8 mouse cellular contexts compared by ENCODE assay signal in genomic region chr8:116814118-116814851, GRCm38 (mm10).
DNase-seq lines count a peak whose midpoint lies in the region; ATAC-seq and TF ChIP-seq lines count a peak whose summit lies in the region.

No protein-coding gene starts in this region.

- H3K9ac ChIP-seq in limb, embryonic 13.5 days = peak overlapping the region; percentile 43; the same call in 1 of the 2 replicates
- no peak overlapping the region for H3K9ac ChIP-seq in embryonic facial prominence, embryonic 15.5 days
- no peak overlapping the region for H3K9ac ChIP-seq in lung, postnatal 0 days (replicated peaks; ENCODE audit: low read depth)

- H3K36me3 ChIP-seq in limb, embryonic 13.5 days = no peaks in the 10 kb centered on the region
- H3K36me3 ChIP-seq in limb, embryonic 10.5 days = no peaks in the 10 kb centered on the region
- H3K36me3 ChIP-seq in embryonic facial prominence, embryonic 15.5 days = no peaks in the 10 kb centered on the region
- no peaks in the 10 kb centered on the region for H3K36me3 ChIP-seq in lung, postnatal 0 days (ENCODE audit: insufficient read depth, low read length)

- peak overlapping the region; percentile 23; the same call in 1 of the 2 replicates for H3K4me2 ChIP-seq in limb, embryonic 13.5 days (replicated peaks)
- H3K4me2 ChIP-seq in embryonic facial prominence, embryonic 15.5 days (replicated peaks) = 0 out of 2 replicates have a peak overlapping the region, but pooled peaks have one; percentile 24
- peak overlapping the region; percentile 37 for H3K4me2 ChIP-seq in lung, postnatal 0 days (replicated peaks; ENCODE audit: low read depth, low read length)

- H3K27ac ChIP-seq in limb, embryonic 13.5 days = no peak overlapping the region
- H3K27ac ChIP-seq in limb, embryonic 10.5 days = no peak overlapping the region
- no peak overlapping the region for H3K27ac ChIP-seq in embryonic facial prominence, embryonic 15.5 days (replicated peaks)
- no peak overlapping the region for H3K27ac ChIP-seq in lung, postnatal 0 days (ENCODE audit: low read length)

- WGBS in limb, embryonic 13.5 days = 42% methylated on average over 10 of the region's 10 CpGs
- 69% methylated on average over 10 of the region's 10 CpGs for WGBS in limb, embryonic 10.5 days
- 34% methylated on average over 10 of the region's 10 CpGs for WGBS in embryonic facial prominence, embryonic 15.5 days
- 9% methylated on average over 10 of the region's 10 CpGs for WGBS in lung, postnatal 0 days

- no peak overlapping the region for H3K4me3 ChIP-seq in limb, embryonic 13.5 days
- H3K4me3 ChIP-seq in limb, embryonic 10.5 days = no peak overlapping the region
- H3K4me3 ChIP-seq in embryonic facial prominence, embryonic 15.5 days (replicated peaks) = no peak overlapping the region
- no peak overlapping the region for H3K4me3 ChIP-seq in lung, postnatal 0 days (ENCODE audit: low read depth, low read length)

- TF ChIP-seq EP300 in lung, postnatal 0 days (IDR thresholded peaks at IDR 0.05) = no peak

- H3K9me3 ChIP-seq in limb, embryonic 13.5 days = no peaks in the 10 kb centered on the region
- no peaks in the 10 kb centered on the region for H3K9me3 ChIP-seq in limb, embryonic 10.5 days (replicated peaks)
- H3K9me3 ChIP-seq in embryonic facial prominence, embryonic 15.5 days (replicated peaks) = no peaks in the 10 kb centered on the region
- H3K9me3 ChIP-seq in lung, postnatal 0 days (ENCODE audit: low read length) = no peaks in the 10 kb centered on the region

- H3K27me3 ChIP-seq in limb, embryonic 13.5 days = no peaks in the 10 kb centered on the region
- no peaks in the 10 kb centered on the region for H3K27me3 ChIP-seq in limb, embryonic 10.5 days (ENCODE audit: low read depth, poor library complexity, severe bottlenecking)
- H3K27me3 ChIP-seq in embryonic facial prominence, embryonic 15.5 days = no peaks in the 10 kb centered on the region
- H3K27me3 ChIP-seq in lung, postnatal 0 days (replicated peaks; ENCODE audit: insufficient read depth, low read length) = no peaks in the 10 kb centered on the region

- TF ChIP-seq CTCF in lung, postnatal 0 days (IDR thresholded peaks at IDR 0.05) = no peak

- ATAC-seq in limb, embryonic 13.5 days (ENCODE audit: low FRiP score, low read depth) = peak; percentile 73
- ATAC-seq in embryonic facial prominence, embryonic 15.5 days (ENCODE audit: insufficient number of reproducible peaks, low FRiP score, low TSS enrichment, low read depth) = peak; percentile 60
- ATAC-seq in lung, postnatal 0 days = peak; percentile 86

- peaks cover 12% of the 10 kb centered on the region for H3K4me1 ChIP-seq in limb, embryonic 13.5 days
- no peaks in the 10 kb centered on the region for H3K4me1 ChIP-seq in limb, embryonic 10.5 days
- 0 out of 2 replicates have a peak, but pooled peaks cover 3% of the 10 kb centered on the region for H3K4me1 ChIP-seq in embryonic facial prominence, embryonic 15.5 days
- peaks cover 3% of the 10 kb centered on the region; the same call in 1 of the 2 replicates for H3K4me1 ChIP-seq in lung, postnatal 0 days (ENCODE audit: insufficient read depth, low read depth, low read length)

- no peak for DNase-seq in limb, embryonic 10.5 days (ENCODE audit: low spot score)
- peak; percentile 75 for DNase-seq in adrenal gland, postnatal 14 days
- peak; percentile 83 for DNase-seq in heart, postnatal 4 days
- DNase-seq in lung, postnatal 0 days (ENCODE audit: low spot score) = peak; percentile 66
- DNase-seq in spleen, adult 18-20 months = no peak
- DNase-seq in layer of hippocampus, adult 9-10 months (ENCODE audit: low spot score) = no peak

Comparison
In these comparisons a context has a peak if more than half of its experiments do, and no peak if none do; other contexts are left out.
1. DNase-seq: peak in adrenal gland, postnatal 14 days (single experiment), heart, postnatal 4 days (single experiment) and lung, postnatal 0 days (single experiment); none in limb, embryonic 10.5 days (single experiment), spleen, adult 18-20 months (0 of 2) and layer of hippocampus, adult 9-10 months (single experiment).
2. Peak in every context shown above with its lines, with median percentiles within 50 percentile points of each other: ATAC-seq and H3K4me2 ChIP-seq.